Mouse (Mus musculus) liver, embryonic 15.5 days (tissue): Measurements from ENCODE around the gene Rpl18a. TPM values are rescaled to one million over a fixed set of nuclear protein-coding genes. Genes with fewer than 3 reads are reported as not detected.
A peak's percentile ranks its signal among the peaks of the same experiment; 100 is the strongest.

Source experiments
- ATAC-seq: fragments of 200-750 bp; cut with Nextera tagmentation; 2 replicates; pipeline ENCODE4 v1.8.0; 2017; ENCODE audit warnings: moderate number of reproducible peaks, mild to moderate bottlenecking, moderate library complexity; ENCODE audit not compliant: insufficient read depth
- H3K27ac ChIP-seq: fragments of 300-500 bp; sonication (generic); replicated peaks from 2 replicates; pipeline ENCODE4 v1.5.1; 2015; ENCODE audit warnings: mild to moderate bottlenecking, inconsistent platforms
- H3K27me3 ChIP-seq: fragments of 300-500 bp; sonication (generic); 2 replicates; pipeline ENCODE4 v1.6.1; 2015; ENCODE audit warnings: mild to moderate bottlenecking, inconsistent platforms
- H3K36me3 ChIP-seq: fragments of 300-500 bp; sonication (generic); replicated peaks from 2 replicates; pipeline ENCODE4 v1.6.1; 2015; ENCODE audit warnings: moderate library complexity, mild to moderate bottlenecking, inconsistent platforms
- H3K4me1 ChIP-seq: fragments of 300-500 bp; sonication (generic); replicated peaks from 2 replicates; pipeline ENCODE4 v1.6.1; 2015; ENCODE audit warnings: inconsistent platforms
- H3K4me2 ChIP-seq: fragments of 300-500 bp; sonication (generic); 2 replicates; pipeline ENCODE4 v1.6.1; 2015; ENCODE audit warnings: moderate library complexity, mild to moderate bottlenecking, inconsistent platforms
- H3K4me3 ChIP-seq: fragments of 300-500 bp; sonication (generic); replicated peaks from 2 replicates; pipeline ENCODE4 v1.5.1; 2015; ENCODE audit warnings: mild to moderate bottlenecking, inconsistent platforms
- H3K9ac ChIP-seq: fragments of 300-500 bp; sonication (generic); 2 replicates; pipeline ENCODE4 v1.6.1; 2015; ENCODE audit warnings: moderate library complexity, mild to moderate bottlenecking, inconsistent platforms
- H3K9me3 ChIP-seq: fragments of 300-500 bp; sonication (generic); replicated peaks from 2 replicates; pipeline ENCODE4 v1.6.1; 2016; ENCODE audit warnings: inconsistent platforms
- WGBS: fragments of 180-500 bp; shearing (Covaris S2); methylation state at CpG from one replicate; pipeline ENCODE4 v1.1.7; 2015; ENCODE audit warnings: mixed read lengths; ENCODE audit not compliant: insufficient replicate concordance; 5-methylcytosine and 5-hydroxymethylcytosine counted together
- polyA plus RNA-seq: library from polyadenylated mRNA; unstranded; fragments of >200 nt; fragmentation: Nextera tagmentation; extraction: Ambion mirVana; gene quantifications from 2 replicates; pipeline ENCODE4 v1.2.1, GENCODE M21; 2015

Gene Rpl18a
- polyA plus RNA-seq: 2,061 and 2,126 TPM in 2 replicates

GRCm38 (mm10) chr8:70897021-70897680 lies at the start of gene Rpl18a:
Gene Rpl18a, minus strand, starts transcription at chr8:70897412.
- H3K27me3 ChIP-seq: peaks cover 21% of the 10 kb centered on the region
- peaks cover 28% of the 10 kb centered on the region for H3K36me3 ChIP-seq
- H3K4me2 ChIP-seq: peak within 1 kb of the TSS; percentile 92
- under 1% methylated on average over 60 of the region's 60 CpGs for WGBS
- H3K4me3 ChIP-seq: peak within 1 kb of the TSS; percentile 79
- no peaks in the 10 kb centered on the region for H3K9me3 ChIP-seq
- peak within 1 kb of the TSS; percentile 89 for H3K9ac ChIP-seq
- H3K4me1 ChIP-seq: peaks cover 59% of the 10 kb centered on the region
- H3K27ac ChIP-seq: peak within 1 kb of the TSS; percentile 89
- ATAC-seq: peak; percentile 96

DNA sequence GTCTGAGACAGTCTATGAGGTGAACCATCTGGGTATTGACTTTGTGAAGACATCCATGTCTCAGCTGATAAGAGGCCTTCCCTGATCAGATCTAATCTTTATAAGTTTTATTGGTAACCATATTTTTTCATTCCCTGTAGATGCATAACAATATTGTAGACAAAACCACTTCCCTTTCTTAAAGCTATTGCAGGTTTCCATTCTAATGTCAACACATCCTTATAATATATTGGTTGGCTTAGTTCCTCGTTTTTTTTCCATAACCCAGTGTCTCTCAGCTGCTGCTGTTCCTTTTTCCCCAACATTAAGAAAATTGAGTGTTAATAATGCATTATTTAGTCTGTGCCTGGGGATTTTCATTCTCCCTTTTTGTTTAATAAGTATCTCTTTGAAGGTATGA lies 46.0 kb upstream of the Rpl18a start:
- Histone ChIP-seq H3K9ac (no peak overlapping the region), H3K9me3 (no peaks in the 10 kb centered on the region), H3K27me3 (peaks cover 15% of the 10 kb centered on the region; the same call in 1 of the 2 replicates), H3K4me2 (no peak overlapping the region), H3K4me3 (no peak overlapping the region), H3K27ac (no peak overlapping the region), H3K4me1 (no peaks in the 10 kb centered on the region), H3K36me3 (no peaks in the 10 kb centered on the region)
- 11% methylated on average over 1 of the region's 1 CpGs for WGBS
- no peak for ATAC-seq

DNA sequence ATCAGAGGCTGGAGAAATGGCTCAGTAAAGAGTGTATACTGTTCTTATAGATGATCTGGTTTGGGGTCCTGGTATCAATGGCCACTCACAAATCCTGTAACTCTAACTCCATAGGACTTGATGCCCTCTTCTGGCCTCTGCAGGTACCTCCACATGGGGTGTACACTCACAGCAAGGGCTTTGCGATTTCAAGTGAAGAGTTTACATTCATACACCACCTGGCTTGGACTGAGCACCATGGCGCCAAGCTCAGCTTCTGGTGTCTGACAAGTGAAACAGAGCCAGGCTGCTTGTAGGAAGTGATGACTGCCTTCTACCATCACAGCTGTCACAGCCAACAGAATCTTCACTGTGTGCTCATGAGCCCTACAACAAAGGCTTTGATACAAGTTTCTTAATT lies 44.3 kb upstream of the Rpl18a start:
- H3K4me2 ChIP-seq: no peak overlapping the region
- no peak overlapping the region for H3K9ac ChIP-seq
- H3K4me1 ChIP-seq: no peaks in the 10 kb centered on the region
- no peaks in the 10 kb centered on the region for H3K36me3 ChIP-seq
- H3K4me3 ChIP-seq: no peak overlapping the region
- H3K27me3 ChIP-seq: peaks cover 4% of the 10 kb centered on the region; the same call in 1 of the 2 replicates
- 51% methylated on average over 2 of the region's 2 CpGs for WGBS
- no peak overlapping the region for H3K27ac ChIP-seq
- no peaks in the 10 kb centered on the region for H3K9me3 ChIP-seq
- ATAC-seq: no peak

- no peak overlapping the region for H3K4me3 ChIP-seq
- H3K4me1 ChIP-seq: no peaks in the 10 kb centered on the region
- H3K4me2 ChIP-seq: no peak overlapping the region
- no peaks in the 10 kb centered on the region for H3K27me3 ChIP-seq
- 64% methylated on average over 6 of the region's 6 CpGs for WGBS
- H3K36me3 ChIP-seq: no peaks in the 10 kb centered on the region
- no peaks in the 10 kb centered on the region for H3K9me3 ChIP-seq
- no peak overlapping the region for H3K27ac ChIP-seq
- no peak for ATAC-seq
- H3K9ac ChIP-seq: no peak overlapping the region
These were observed 40.0 kb upstream of the Rpl18a start for GRCm38 (mm10) chr8:70937200-70937599.

GRCm38 (mm10) chr8:70934786-70935185 lies 37.6 kb upstream of the Rpl18a start:
- WGBS: 38% methylated on average over 7 of the region's 7 CpGs
- no peaks in the 10 kb centered on the region for H3K4me1 ChIP-seq
- no peak overlapping the region for H3K4me2 ChIP-seq

GRCm38 (mm10) chr8:70933036-70933435 lies 35.8 kb upstream of the Rpl18a start:
- WGBS: 76% methylated on average over 4 of the region's 4 CpGs

More at GRCm38 (mm10) chr8:70934786-70935185, 37.6 kb upstream of the Rpl18a start:
- Histone ChIP-seq H3K27ac (no peak overlapping the region), H3K9ac (no peak overlapping the region), H3K27me3 (no peaks in the 10 kb centered on the region), H3K36me3 (no peaks in the 10 kb centered on the region), H3K4me3 (no peak overlapping the region), H3K9me3 (no peaks in the 10 kb centered on the region)
- ATAC-seq: no peak

DNA sequence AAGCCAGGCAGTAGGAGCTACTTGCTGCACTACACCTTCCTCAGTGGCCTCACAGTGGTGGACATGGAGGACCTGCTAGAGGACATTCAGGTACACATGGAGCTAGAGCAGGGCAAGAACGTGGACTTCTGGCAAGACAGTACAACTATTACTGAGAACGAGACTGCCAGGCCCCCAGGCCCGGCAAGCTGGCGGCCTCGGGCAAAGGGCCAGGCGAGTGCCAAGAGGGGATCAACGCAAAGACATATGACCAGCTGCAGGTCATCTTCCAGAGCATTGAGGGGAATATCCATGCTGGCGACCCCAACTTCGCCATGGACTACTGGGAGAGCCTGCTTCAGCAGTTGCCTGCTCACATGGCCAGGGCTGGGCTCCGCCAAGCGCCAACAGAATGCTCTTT lies 34.5 kb upstream of the Rpl18a start:
- Histone ChIP-seq H3K9me3 (no peaks in the 10 kb centered on the region), H3K27me3 (no peaks in the 10 kb centered on the region), H3K27ac (no peak overlapping the region), H3K36me3 (no peaks in the 10 kb centered on the region), H3K4me1 (no peaks in the 10 kb centered on the region), H3K9ac (no peak overlapping the region), H3K4me3 (no peak overlapping the region), H3K4me2 (no peak overlapping the region)
- no peak for ATAC-seq
- WGBS: 81% methylated on average over 11 of the region's 11 CpGs

More at GRCm38 (mm10) chr8:70933036-70933435, 35.8 kb upstream of the Rpl18a start:
- ATAC-seq: no peak
- no peaks in the 10 kb centered on the region for H3K27me3 ChIP-seq
- no peak overlapping the region for H3K27ac ChIP-seq
- no peak overlapping the region for H3K9ac ChIP-seq
- no peaks in the 10 kb centered on the region for H3K4me1 ChIP-seq
- H3K4me3 ChIP-seq: no peak overlapping the region
- H3K36me3 ChIP-seq: no peaks in the 10 kb centered on the region
- H3K4me2 ChIP-seq: no peak overlapping the region
- no peaks in the 10 kb centered on the region for H3K9me3 ChIP-seq

GRCm38 (mm10) chr8:70928778-70929322 lies 31.6 kb upstream of the Rpl18a start:
- 45% methylated on average over 5 of the region's 5 CpGs for WGBS
- no peaks in the 10 kb centered on the region for H3K9me3 ChIP-seq
- no peak overlapping the region for H3K9ac ChIP-seq
- H3K4me1 ChIP-seq: no peaks in the 10 kb centered on the region
- H3K36me3 ChIP-seq: no peaks in the 10 kb centered on the region
- no peak overlapping the region for H3K27ac ChIP-seq
- H3K4me2 ChIP-seq: no peak overlapping the region
- H3K27me3 ChIP-seq: no peaks in the 10 kb centered on the region
- no peak overlapping the region for H3K4me3 ChIP-seq
- no peak for ATAC-seq

DNA sequence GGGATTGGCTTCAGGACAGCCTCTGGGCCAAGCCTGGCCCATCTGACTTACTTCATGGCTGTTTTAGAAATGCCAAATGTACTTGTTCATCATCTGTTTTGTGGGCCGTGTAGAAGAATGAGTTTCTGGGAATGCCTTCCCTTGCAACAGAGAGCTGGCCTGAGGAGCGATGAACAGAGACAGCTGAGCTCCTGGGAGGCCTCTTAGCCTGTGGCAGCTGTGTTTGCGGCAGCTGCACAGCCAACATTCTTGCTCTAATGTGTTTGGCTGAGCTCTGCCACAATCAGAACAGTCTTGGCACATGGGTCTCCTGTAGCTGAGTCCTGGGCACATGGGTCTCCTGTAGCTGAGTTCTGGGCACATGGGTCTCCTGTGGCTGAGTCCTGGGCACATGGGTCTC lies 30.9 kb upstream of the Rpl18a start:
- 66% methylated on average over 3 of the region's 3 CpGs for WGBS
- Histone ChIP-seq H3K4me1 (no peaks in the 10 kb centered on the region), H3K36me3 (no peaks in the 10 kb centered on the region), H3K4me3 (no peak overlapping the region), H3K9ac (no peak overlapping the region), H3K4me2 (no peak overlapping the region), H3K9me3 (no peaks in the 10 kb centered on the region), H3K27me3 (no peaks in the 10 kb centered on the region), H3K27ac (no peak overlapping the region)
- no peak for ATAC-seq

GRCm38 (mm10) chr8:70926396-70926795 lies 29.2 kb upstream of the Rpl18a start:
- Histone ChIP-seq H3K27ac (no peak overlapping the region), H3K36me3 (no peaks in the 10 kb centered on the region), H3K9me3 (no peaks in the 10 kb centered on the region), H3K4me3 (no peak overlapping the region), H3K4me1 (no peaks in the 10 kb centered on the region), H3K9ac (no peak overlapping the region), H3K27me3 (no peaks in the 10 kb centered on the region), H3K4me2 (no peak overlapping the region)
- ATAC-seq: no peak
- 58% methylated on average over 5 of the region's 5 CpGs for WGBS

DNA sequence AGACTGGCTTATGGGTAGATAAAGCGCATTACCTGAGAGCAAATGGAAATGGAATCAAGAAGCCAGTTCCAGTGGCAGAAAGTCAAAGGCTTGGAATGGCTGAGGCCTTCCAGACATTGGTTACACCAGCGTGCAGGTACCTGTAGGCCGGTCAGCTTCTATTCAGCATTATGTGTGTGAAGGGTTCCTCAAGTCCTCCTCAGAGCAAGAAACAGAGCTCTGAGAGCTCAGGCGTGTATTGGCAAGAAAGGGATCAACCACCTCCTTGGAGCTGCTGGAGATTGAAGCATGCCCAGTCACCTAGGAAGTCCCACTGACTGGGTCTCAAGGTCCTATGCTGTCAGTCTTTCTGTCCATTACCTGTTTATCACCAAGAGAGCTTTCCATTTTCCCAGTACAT lies 28.5 kb upstream of the Rpl18a start:
- H3K27ac ChIP-seq: no peak overlapping the region
- H3K9ac ChIP-seq: no peak overlapping the region
- H3K4me1 ChIP-seq: no peaks in the 10 kb centered on the region
- no peak for ATAC-seq
- no peak overlapping the region for H3K4me2 ChIP-seq
- no peak overlapping the region for H3K4me3 ChIP-seq
- no peaks in the 10 kb centered on the region for H3K9me3 ChIP-seq
- H3K27me3 ChIP-seq: no peaks in the 10 kb centered on the region
- WGBS: 72% methylated on average over 4 of the region's 4 CpGs
- H3K36me3 ChIP-seq: no peaks in the 10 kb centered on the region

DNA sequence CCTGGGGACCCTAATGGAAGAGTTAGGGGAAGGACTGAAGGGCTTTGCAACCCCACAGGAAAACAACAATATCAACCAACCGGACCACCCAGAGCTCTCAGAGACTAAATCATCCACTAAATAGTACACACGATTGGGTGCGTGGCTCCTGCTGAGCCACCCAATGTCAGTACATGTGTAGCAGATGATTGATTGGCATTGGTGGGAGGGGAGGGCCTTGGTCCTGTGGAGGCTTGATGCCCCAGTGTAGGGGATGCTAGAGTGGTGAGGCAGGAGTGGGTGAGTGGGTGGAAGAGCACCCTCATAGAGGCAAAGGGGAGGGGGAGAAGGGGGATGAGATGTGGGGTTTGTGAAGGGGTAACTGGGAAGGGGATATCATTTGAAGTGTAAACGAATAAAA lies 26.9 kb upstream of the Rpl18a start:
- H3K36me3 ChIP-seq: no peaks in the 10 kb centered on the region
- no peak overlapping the region for H3K27ac ChIP-seq
- H3K4me2 ChIP-seq: no peak overlapping the region
- no peak overlapping the region for H3K4me3 ChIP-seq
- no peak overlapping the region for H3K9ac ChIP-seq
- no peaks in the 10 kb centered on the region for H3K4me1 ChIP-seq
- WGBS: 70% methylated on average over 4 of the region's 4 CpGs
- no peaks in the 10 kb centered on the region for H3K27me3 ChIP-seq
- no peaks in the 10 kb centered on the region for H3K9me3 ChIP-seq
- no peak for ATAC-seq
